Mouse (Mus musculus) midbrain, embryonic 13.5 days (tissue): ENCODE data around the gene Cela1. TPM values are rescaled to one million over a fixed set of nuclear protein-coding genes. Genes with fewer than 3 reads are reported as not detected.

ENCODE experiments used
- ATAC-seq: fragments of 200-750 bp; cut with Nextera tagmentation; 2 replicates; pipeline ENCODE4 v1.8.0; 2017; ENCODE audit warnings: mild to moderate bottlenecking, moderate TSS enrichment, moderate library complexity
- H3K27ac ChIP-seq: fragments of 300-500 bp; sonication (generic); 2 replicates; pipeline ENCODE4 v1.5.1; 2015; ENCODE audit warnings: inconsistent platforms, mild to moderate bottlenecking, moderate library complexity
- H3K27me3 ChIP-seq: fragments of 300-500 bp; sonication (generic); 2 replicates; pipeline ENCODE4 v1.6.1; 2015; ENCODE audit warnings: mild to moderate bottlenecking, inconsistent platforms
- H3K36me3 ChIP-seq: fragments of 300-500 bp; sonication (generic); 2 replicates; pipeline ENCODE4 v1.6.1; 2015; ENCODE audit warnings: mild to moderate bottlenecking, inconsistent platforms
- H3K4me1 ChIP-seq: fragments of 300-500 bp; sonication (generic); replicated peaks from 2 replicates; pipeline ENCODE4 v1.6.1; 2015; ENCODE audit warnings: inconsistent platforms
- H3K4me2 ChIP-seq: fragments of 300-500 bp; sonication (generic); replicated peaks from 2 replicates; pipeline ENCODE4 v1.6.1; 2015; ENCODE audit warnings: moderate library complexity, mild to moderate bottlenecking, inconsistent platforms
- H3K4me3 ChIP-seq: fragments of 300-500 bp; sonication (generic); replicated peaks from 2 replicates; pipeline ENCODE4 v1.5.1; 2015; ENCODE audit warnings: mild to moderate bottlenecking, inconsistent platforms
- H3K9ac ChIP-seq: fragments of 300-500 bp; sonication (generic); replicated peaks from 2 replicates; pipeline ENCODE4 v1.6.1; 2015; ENCODE audit warnings: mild to moderate bottlenecking, inconsistent platforms
- H3K9me3 ChIP-seq: fragments of 300-500 bp; sonication (generic); 2 replicates; pipeline ENCODE4 v1.6.1; 2016; ENCODE audit warnings: mild to moderate bottlenecking, inconsistent platforms
- WGBS: fragments of 180-500 bp; shearing (Covaris S2); methylation state at CpG from one replicate; pipeline ENCODE4 v1.1.7; 2015; 5-methylcytosine and 5-hydroxymethylcytosine counted together
- polyA plus RNA-seq: library from polyadenylated mRNA; unstranded; fragments of >200 nt; fragmentation: Nextera tagmentation; extraction: Ambion mirVana; gene quantifications from 2 replicates; pipeline ENCODE4 v1.2.1, GENCODE M21; 2015

Cela1 gene
- polyA plus RNA-seq, 1 experiment from 2014 or later: 1.1 TPM

DNA sequence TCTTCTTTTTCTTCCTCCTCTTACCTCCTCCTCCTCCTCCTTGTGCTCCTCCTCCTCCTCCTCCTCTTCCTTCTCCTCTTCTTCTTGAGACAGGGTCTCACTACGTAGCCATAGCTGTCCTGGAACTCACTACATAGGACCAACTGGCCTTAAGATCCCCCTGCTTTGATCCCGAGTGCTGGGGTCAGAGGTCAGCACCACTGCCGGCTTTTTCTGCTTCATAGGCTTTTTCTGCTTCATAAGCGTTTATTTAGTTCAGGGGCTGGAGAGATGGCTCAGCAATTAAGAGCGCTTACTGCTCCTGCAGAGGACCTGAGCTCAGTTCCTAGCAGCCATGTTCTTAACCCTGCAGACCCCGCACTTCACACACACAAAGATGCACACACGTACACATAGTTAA is 6.0 kb downstream of the Cela1 start:
- 30% methylated on average over 7 of the region's 7 CpGs for WGBS
- Histone ChIP-seq H3K4me1 (no peaks in the 10 kb centered on the region), H3K36me3 (no peaks in the 10 kb centered on the region), H3K4me2 (no peak overlapping the region), H3K27me3 (no peaks in the 10 kb centered on the region), H3K9me3 (no peaks in the 10 kb centered on the region), H3K9ac (no peak overlapping the region), H3K27ac (no peak overlapping the region), H3K4me3 (no peak overlapping the region)
- ATAC-seq: no peak

- H3K9ac ChIP-seq: no peak overlapping the region
- WGBS: 67% methylated on average over 3 of the region's 3 CpGs
- no peaks in the 10 kb centered on the region for H3K36me3 ChIP-seq
Measured at GRCm38 (mm10) chr15:100680381-100680780, 7.3 kb downstream of the Cela1 start.

DNA sequence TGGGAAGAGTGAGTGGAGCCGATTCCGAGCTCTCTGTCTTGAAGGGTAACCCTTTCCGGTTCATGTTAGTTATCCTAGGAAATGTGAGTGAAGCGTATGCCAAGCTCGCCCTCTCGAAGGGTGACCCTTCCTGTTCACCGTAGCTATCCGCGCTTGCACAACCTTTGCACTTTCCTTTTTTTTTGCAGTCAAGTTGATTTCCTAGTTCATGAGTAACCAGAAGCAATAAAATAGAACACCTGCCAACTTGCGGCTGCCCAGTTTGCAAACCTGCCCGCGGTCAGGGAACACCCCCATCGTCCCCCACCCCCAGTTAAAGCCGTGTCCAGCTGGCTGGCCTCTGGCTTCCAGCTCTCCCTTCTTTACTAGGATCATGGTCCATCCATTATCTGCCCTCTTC is 8.7 kb downstream of the Cela1 start:
- no peak overlapping the region for H3K4me3 ChIP-seq
- no peaks in the 10 kb centered on the region for H3K27me3 ChIP-seq
- no peaks in the 10 kb centered on the region for H3K36me3 ChIP-seq
- H3K9ac ChIP-seq: no peak overlapping the region
- 0 out of 2 replicates have a peak, but pooled peaks cover 2% of the 10 kb centered on the region for H3K4me1 ChIP-seq
- 94% methylated on average over 14 of the region's 14 CpGs for WGBS
- ATAC-seq: no peak
- H3K27ac ChIP-seq: no peak overlapping the region
- no peak overlapping the region for H3K4me2 ChIP-seq
- no peaks in the 10 kb centered on the region for H3K9me3 ChIP-seq

More at GRCm38 (mm10) chr15:100680381-100680780, 7.3 kb downstream of the Cela1 start:
- Histone ChIP-seq H3K9me3 (no peaks in the 10 kb centered on the region), H3K27me3 (no peaks in the 10 kb centered on the region), H3K4me2 (no peak overlapping the region), H3K4me1 (no peaks in the 10 kb centered on the region), H3K4me3 (no peak overlapping the region), H3K27ac (no peak overlapping the region)
- no peak for ATAC-seq

DNA sequence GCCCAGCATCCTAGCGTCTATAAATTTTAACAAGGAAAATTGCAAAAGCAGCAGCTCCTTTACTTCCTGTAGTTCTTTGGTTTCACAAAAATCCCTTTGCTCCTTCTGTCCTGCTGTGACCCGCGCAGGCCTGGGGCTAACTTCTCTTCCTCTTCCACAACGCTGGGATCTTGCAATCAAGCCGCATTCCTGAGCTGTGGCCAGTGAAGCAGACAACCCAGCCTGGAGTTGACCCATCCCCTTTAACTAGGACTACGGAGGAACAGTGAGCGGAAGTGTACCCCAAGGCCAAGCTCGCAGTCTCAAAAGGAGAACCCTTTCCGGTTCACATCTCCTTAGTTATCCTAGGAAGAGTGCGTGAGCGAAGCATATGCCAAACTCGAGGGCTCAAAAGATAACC is 9.1 kb downstream of the Cela1 start:
- Histone ChIP-seq H3K4me2 (no peak overlapping the region), H3K9ac (no peak overlapping the region), H3K36me3 (no peaks in the 10 kb centered on the region), H3K4me1 (0 out of 2 replicates have a peak, but pooled peaks cover 4% of the 10 kb centered on the region), H3K27ac (no peak overlapping the region), H3K9me3 (no peaks in the 10 kb centered on the region), H3K4me3 (no peak overlapping the region), H3K27me3 (no peaks in the 10 kb centered on the region)
- no peak for ATAC-seq
- 86% methylated on average over 12 of the region's 12 CpGs for WGBS

DNA sequence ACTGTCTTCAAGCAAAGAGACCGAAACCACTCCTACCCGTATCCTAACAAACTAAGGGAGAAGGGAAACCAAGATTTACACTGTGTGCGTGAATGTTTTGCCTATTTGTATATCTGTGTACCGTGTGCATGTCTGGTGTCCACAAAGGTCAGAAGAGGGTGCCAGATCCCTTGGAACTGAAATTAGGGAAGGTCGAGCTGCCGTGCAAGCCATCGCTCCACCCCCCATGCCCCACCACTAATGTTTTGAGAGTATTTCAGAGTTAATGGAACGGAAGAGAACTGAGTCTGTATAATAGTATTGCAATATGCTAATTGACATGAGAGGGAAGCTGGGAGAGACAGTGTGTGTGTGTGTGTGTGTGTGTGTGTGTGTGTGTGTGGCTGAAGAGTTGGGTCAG is 10.0 kb downstream of the Cela1 start:
- Histone ChIP-seq H3K27me3 (no peaks in the 10 kb centered on the region), H3K36me3 (no peaks in the 10 kb centered on the region), H3K9me3 (no peaks in the 10 kb centered on the region), H3K4me1 (0 out of 2 replicates have a peak, but pooled peaks cover 4% of the 10 kb centered on the region), H3K9ac (no peak overlapping the region), H3K4me2 (no peak overlapping the region), H3K27ac (no peak overlapping the region), H3K4me3 (no peak overlapping the region)
- ATAC-seq: no peak
- WGBS: 93% methylated on average over 8 of the region's 8 CpGs

DNA sequence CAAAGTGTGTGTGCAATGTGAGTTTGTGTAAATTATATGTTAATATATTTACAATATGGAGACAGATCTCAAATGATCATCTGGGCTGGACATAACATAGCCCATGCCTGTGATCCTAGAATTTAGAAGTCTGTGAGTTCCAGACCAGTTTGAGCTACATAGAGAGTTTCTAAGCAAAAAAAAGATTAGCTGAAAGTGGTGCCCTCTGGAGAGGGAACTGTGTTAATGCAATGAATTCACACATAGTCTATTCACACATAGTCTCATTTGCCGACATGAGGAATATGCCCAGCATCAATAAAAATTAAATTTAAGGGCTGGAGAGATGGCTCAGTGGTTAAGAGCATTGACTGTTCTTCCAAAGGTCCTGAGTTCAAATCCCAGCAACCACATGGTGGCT is 11.2 kb downstream of the Cela1 start:
- Histone ChIP-seq H3K4me3 (no peak overlapping the region), H3K4me1 (0 out of 2 replicates have a peak, but pooled peaks cover 4% of the 10 kb centered on the region), H3K9ac (no peak overlapping the region), H3K27ac (no peak overlapping the region), H3K27me3 (no peaks in the 10 kb centered on the region), H3K4me2 (no peak overlapping the region), H3K36me3 (no peaks in the 10 kb centered on the region), H3K9me3 (no peaks in the 10 kb centered on the region)
- 88% methylated on average over 1 of the region's 1 CpGs for WGBS
- ATAC-seq: no peak

DNA sequence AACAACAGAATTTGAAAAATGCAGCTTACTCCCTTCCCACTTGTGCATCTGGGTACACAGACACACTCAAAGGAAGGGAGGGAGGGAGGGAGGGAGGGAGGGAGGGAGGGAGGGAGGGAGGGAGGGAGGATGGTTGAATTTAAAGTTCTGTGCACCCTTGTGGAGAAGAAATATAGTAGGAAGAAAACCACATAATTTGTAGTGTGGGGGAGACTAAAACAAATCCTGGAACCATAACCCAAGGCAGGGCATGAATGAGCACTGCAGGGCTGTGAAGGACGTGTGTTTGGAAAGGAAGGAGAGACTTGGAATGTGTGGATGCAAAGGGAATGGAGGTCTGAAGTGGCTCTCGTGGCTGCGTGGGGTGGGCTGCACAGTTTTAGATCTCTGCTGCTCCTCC is 12.2 kb downstream of the Cela1 start:
- Histone ChIP-seq H3K4me2 (no peak overlapping the region), H3K27me3 (no peaks in the 10 kb centered on the region), H3K4me1 (0 out of 2 replicates have a peak, but pooled peaks cover 4% of the 10 kb centered on the region), H3K9me3 (no peaks in the 10 kb centered on the region), H3K36me3 (no peaks in the 10 kb centered on the region), H3K9ac (no peak overlapping the region), H3K4me3 (no peak overlapping the region), H3K27ac (no peak overlapping the region)
- ATAC-seq: no peak
- WGBS: 66% methylated on average over 3 of the region's 3 CpGs

DNA sequence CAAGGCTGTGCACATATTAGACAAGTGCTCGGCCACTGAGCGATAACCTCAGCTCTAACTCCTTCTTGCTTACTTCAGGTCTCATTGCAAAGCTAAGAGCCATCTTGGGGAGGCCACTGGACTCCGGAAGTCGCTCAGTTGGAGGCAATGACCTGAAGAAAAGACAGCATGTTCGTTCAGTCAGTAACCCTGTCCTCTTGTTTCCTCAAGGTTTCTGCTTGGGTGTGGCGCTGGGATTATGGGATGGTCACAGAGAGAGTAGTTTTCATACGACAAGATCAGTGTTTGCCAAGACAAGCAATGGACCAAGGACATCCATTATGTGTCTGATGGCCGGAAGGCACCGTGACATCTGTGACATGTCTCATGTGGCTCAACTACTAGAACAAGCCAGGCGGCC is 13.2 kb downstream of the Cela1 start:
- H3K9me3 ChIP-seq: no peaks in the 10 kb centered on the region
- no peaks in the 10 kb centered on the region for H3K27me3 ChIP-seq
- no peak overlapping the region for H3K4me2 ChIP-seq
- 0 out of 2 replicates have a peak, but pooled peaks cover 4% of the 10 kb centered on the region for H3K4me1 ChIP-seq
- no peak overlapping the region for H3K27ac ChIP-seq
- no peaks in the 10 kb centered on the region for H3K36me3 ChIP-seq
- no peak overlapping the region for H3K4me3 ChIP-seq
- no peak overlapping the region for H3K9ac ChIP-seq
- 89% methylated on average over 10 of the region's 10 CpGs for WGBS
- no peak for ATAC-seq

DNA sequence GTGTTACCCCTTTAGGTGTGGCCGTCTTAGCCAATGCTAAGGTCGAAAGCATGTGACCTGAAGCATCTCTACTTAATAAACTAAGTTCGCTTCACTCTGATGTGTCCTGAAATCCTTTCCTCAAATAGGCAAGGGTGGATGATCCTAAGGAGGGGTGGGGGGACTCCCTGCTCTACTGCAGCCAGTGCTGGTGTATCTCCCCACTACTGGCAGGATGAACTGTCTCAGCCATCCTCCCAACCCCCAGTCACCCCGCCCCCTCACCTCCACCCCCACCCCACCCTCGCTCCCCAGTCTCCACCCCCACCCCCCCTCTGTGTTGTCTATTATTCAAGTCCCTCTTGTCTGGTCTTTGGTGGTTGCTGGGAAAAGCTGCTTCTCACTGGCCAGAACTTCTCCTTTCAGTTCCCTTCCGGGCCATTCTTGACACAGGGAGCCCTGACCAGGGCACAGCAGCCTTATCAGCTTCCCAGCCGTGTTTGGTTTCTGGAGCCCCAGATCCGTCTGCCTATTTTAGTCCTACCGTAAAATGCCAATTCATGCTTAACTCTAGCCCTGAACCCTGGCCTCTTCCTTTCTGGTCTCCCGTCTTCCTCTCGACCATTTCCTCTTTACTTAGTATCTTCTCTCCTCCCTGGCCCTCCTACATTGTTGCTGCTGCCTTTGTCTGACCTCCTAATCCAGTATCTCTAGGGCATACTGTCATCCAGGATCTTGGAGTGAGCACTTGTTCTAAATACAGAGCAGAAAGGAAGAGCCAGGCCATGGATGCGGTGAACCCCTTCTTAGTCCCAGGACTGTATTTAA is 13.9 kb downstream of the Cela1 start:
- no peaks in the 10 kb centered on the region for H3K9me3 ChIP-seq
- ATAC-seq: no peak
- no peak overlapping the region for H3K27ac ChIP-seq
- H3K9ac ChIP-seq: no peak overlapping the region
- H3K4me3 ChIP-seq: no peak overlapping the region
- WGBS: 32% methylated on average over 12 of the region's 12 CpGs
- H3K4me2 ChIP-seq: no peak overlapping the region
- H3K27me3 ChIP-seq: no peaks in the 10 kb centered on the region
- H3K4me1 ChIP-seq: 0 out of 2 replicates have a peak, but pooled peaks cover 4% of the 10 kb centered on the region
- H3K36me3 ChIP-seq: no peaks in the 10 kb centered on the region

- Histone ChIP-seq H3K9ac (no peak overlapping the region), H3K4me3 (no peak overlapping the region), H3K27ac (no peak overlapping the region), H3K36me3 (no peaks in the 10 kb centered on the region), H3K9me3 (no peaks in the 10 kb centered on the region), H3K27me3 (no peaks in the 10 kb centered on the region), H3K4me1 (0 out of 2 replicates have a peak, but pooled peaks cover 10% of the 10 kb centered on the region), H3K4me2 (no peak overlapping the region)
- 76% methylated on average over 5 of the region's 5 CpGs for WGBS
- ATAC-seq: no peak
Measured at GRCm38 (mm10) chr15:100670833-100671232, 16.9 kb downstream of the Cela1 start.

GRCm38 (mm10) chr15:100670004-100670403 is 17.7 kb downstream of the Cela1 start:
- H3K36me3 ChIP-seq: no peaks in the 10 kb centered on the region
- H3K4me1 ChIP-seq: 0 out of 2 replicates have a peak, but pooled peaks cover 11% of the 10 kb centered on the region
- no peak overlapping the region for H3K27ac ChIP-seq
- H3K9me3 ChIP-seq: no peaks in the 10 kb centered on the region
- ATAC-seq: no peak
- no peak overlapping the region for H3K4me3 ChIP-seq
- WGBS: 76% methylated on average over 8 of the region's 8 CpGs
- no peak overlapping the region for H3K4me2 ChIP-seq
- no peak overlapping the region for H3K9ac ChIP-seq
- H3K27me3 ChIP-seq: no peaks in the 10 kb centered on the region

DNA sequence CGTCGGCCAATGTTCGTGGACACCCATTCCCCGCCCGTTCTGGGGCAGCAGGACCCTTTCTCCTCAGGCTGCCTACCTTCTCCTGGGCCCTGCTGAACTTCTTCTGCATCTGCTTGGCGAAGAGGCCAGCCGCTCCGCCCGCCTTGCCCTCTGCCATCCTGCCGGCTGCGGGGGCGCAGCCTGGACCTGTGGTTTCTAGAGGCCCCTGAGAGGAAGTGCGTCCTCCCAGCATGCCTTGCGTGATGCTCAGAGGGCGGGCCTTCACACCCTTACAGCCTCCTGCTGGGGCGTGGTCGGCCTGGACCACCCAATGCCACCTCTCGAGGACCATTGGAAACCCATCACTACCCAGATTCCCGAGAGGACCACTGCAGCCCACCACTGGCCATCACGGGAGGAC is 18.4 kb downstream of the Cela1 start, which contains the start of gene Bin2:
Gene Bin2, minus strand, starts transcription at position 217 of the 400 bp plus-strand sequence.
- H3K36me3 ChIP-seq: no peaks in the 10 kb centered on the region
- H3K9ac ChIP-seq: no peak within 1 kb of the TSS
- ATAC-seq: no peak
- no peaks in the 10 kb centered on the region for H3K27me3 ChIP-seq
- 0 out of 2 replicates have a peak, but pooled peaks cover 11% of the 10 kb centered on the region for H3K4me1 ChIP-seq
- no peaks in the 10 kb centered on the region for H3K9me3 ChIP-seq
- H3K4me3 ChIP-seq: no peak within 1 kb of the TSS
- H3K4me2 ChIP-seq: no peak within 1 kb of the TSS
- H3K27ac ChIP-seq: no peak within 1 kb of the TSS
- 89% methylated on average over 20 of the region's 20 CpGs for WGBS
